In the genomic region with DNA sequence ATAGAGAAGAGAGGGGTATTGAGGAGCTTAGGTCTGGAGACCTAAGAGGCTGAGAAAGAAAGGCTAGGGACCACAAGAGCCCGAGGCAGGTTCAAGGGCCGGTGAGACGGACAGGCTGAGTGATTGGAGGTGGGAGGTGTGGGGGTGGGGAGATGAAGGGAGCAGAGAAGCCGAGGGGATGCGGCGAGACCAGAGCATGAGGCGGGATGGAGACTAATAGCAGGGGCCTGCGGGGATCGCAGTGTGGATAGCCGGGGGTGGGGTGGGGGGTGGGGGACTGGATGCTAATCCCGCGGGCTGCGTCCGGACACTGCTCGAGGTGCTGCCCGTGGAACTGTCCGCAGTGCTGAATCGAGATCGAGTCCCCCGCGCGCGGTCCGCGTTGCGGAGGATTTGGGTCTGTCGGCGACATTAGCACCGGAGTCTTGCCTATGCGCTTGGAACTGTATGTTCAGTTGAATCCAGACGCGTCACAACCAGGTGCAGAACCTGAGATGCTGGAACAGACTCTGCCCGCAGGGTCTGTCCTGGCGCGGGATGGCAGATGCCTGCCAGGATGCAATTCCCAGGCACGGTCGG, we compare ENCODE assay signal across 8 mouse cellular contexts. TPM values are rescaled to one million over a fixed set of nuclear protein-coding genes. Genes with fewer than 3 reads are reported as not detected.
DNase-seq lines count a peak whose midpoint lies in the region; ATAC-seq and TF ChIP-seq lines count a peak whose summit lies in the region.

No protein-coding gene starts in this region.

- H3K27me3 ChIP-seq in thymus, adult 2 months (ENCODE audit: control insufficient read depth, insufficient read depth, low read length): peaks cover 6% of the 10 kb centered on the region; the same call in 1 of the 2 replicates
- peaks cover 64% of the 10 kb centered on the region for H3K27me3 ChIP-seq in hindbrain, embryonic 13.5 days
- H3K27me3 ChIP-seq in liver, postnatal 0 days (ENCODE audit: insufficient read depth, low read length): peaks cover 48% of the 10 kb centered on the region

- TF ChIP-seq POLR2A in thymus, adult 2 months (IDR thresholded peaks at IDR 0.05; ENCODE audit: control insufficient read depth, extremely low read depth, insufficient read depth, low read length, poor library complexity): no peak

- WGBS in thymus, adult 2 months: 5% methylated on average over 37 of the region's 37 CpGs
- 0% methylated on average over 37 of the region's 37 CpGs for WGBS in hindbrain, embryonic 13.5 days
- WGBS in liver, postnatal 0 days (ENCODE audit: insufficient replicate concordance): 1% methylated on average over 36 of the region's 37 CpGs

- no peak overlapping the region for H3K27ac ChIP-seq in thymus, adult 2 months (ENCODE audit: control insufficient read depth, insufficient read depth, low read length)
- peak overlapping the region; percentile 82 for H3K27ac ChIP-seq in hindbrain, embryonic 13.5 days
- no peak overlapping the region for H3K27ac ChIP-seq in liver, postnatal 0 days (ENCODE audit: low read depth)

- H3K4me2 ChIP-seq in hindbrain, embryonic 13.5 days: peak overlapping the region; percentile 66
- no peak overlapping the region for H3K4me2 ChIP-seq in liver, postnatal 0 days (ENCODE audit: low read depth, low read length)

- peak; percentile 23 for ATAC-seq in hindbrain, embryonic 13.5 days (ENCODE audit: low FRiP score)
- no peak for ATAC-seq in liver, postnatal 0 days

- no peaks in the 10 kb centered on the region for H3K4me1 ChIP-seq in thymus, adult 2 months (replicated peaks; ENCODE audit: control insufficient read depth, insufficient read depth, low read length)
- peaks cover 35% of the 10 kb centered on the region for H3K4me1 ChIP-seq in hindbrain, embryonic 13.5 days (replicated peaks)
- H3K4me1 ChIP-seq in liver, postnatal 0 days (ENCODE audit: insufficient read depth): no peaks in the 10 kb centered on the region; the same call in 1 of the 2 replicates

- peak overlapping the region; percentile 73 for H3K9ac ChIP-seq in hindbrain, embryonic 13.5 days
- H3K9ac ChIP-seq in liver, postnatal 0 days (replicated peaks): no peak overlapping the region

- DNase-seq in adrenal gland, adult (ENCODE audit: inconsistent age in 2 of 2, low spot score in 1 of 2): peak; percentile 46 to 75
- no peak for DNase-seq in adrenal gland, adult 8-10 months
- peak; percentile 60 for DNase-seq in thymus, postnatal 4 days
- DNase-seq in thymus, adult 2 months: no peak
- DNase-seq in liver, postnatal 0 days: peak; percentile 60
- DNase-seq in ovary, postnatal 36 days (ENCODE audit: low spot score): peak; percentile 61
- DNase-seq in cerebellum, adult 9-11 months: no peak

- no peaks in the 10 kb centered on the region for H3K9me3 ChIP-seq in hindbrain, embryonic 13.5 days
- H3K9me3 ChIP-seq in liver, postnatal 0 days (ENCODE audit: low read length): no peaks in the 10 kb centered on the region

- H3K36me3 ChIP-seq in thymus, adult 2 months (ENCODE audit: control insufficient read depth, insufficient read depth, low read length): no peaks in the 10 kb centered on the region
- H3K36me3 ChIP-seq in hindbrain, embryonic 13.5 days: no peaks in the 10 kb centered on the region
- no peaks in the 10 kb centered on the region for H3K36me3 ChIP-seq in liver, postnatal 0 days (replicated peaks; ENCODE audit: insufficient read depth, low read length)

- H3K4me3 ChIP-seq in thymus, adult 2 months (ENCODE audit: control insufficient read depth, insufficient read depth, low read length): no peak overlapping the region
- H3K4me3 ChIP-seq in hindbrain, embryonic 13.5 days: peak overlapping the region; percentile 52
- H3K4me3 ChIP-seq in liver, postnatal 0 days (ENCODE audit: low read depth, low read length): no peak overlapping the region

- TF ChIP-seq EP300 in liver, postnatal 0 days (IDR thresholded peaks at IDR 0.05; ENCODE audit: low read depth): no peak

- TF ChIP-seq CTCF in thymus, adult 2 months (IDR thresholded peaks at IDR 0.05; ENCODE audit: borderline replicate concordance, control insufficient read depth, extremely low read depth, insufficient read depth, low read length, poor library complexity): no peak
- TF ChIP-seq CTCF in liver, postnatal 0 days (IDR thresholded peaks at IDR 0.05; ENCODE audit: low read depth): no peak

RNA-seq across cellular contexts. Expression of gene Epha10, which starts 1.5 kb away (rescaled TPM):
- total RNA-seq in adrenal gland, adult 8-10 months (2022): 1 to 10 TPM; 2.9 to 4.3 (median 3.8) TPM
- 0.06 and 0.07 TPM in 2 replicates for polyA plus RNA-seq in thymus, adult 2 months (2012; rRNA removed)
- 5.4 and 6.2 TPM in 2 replicates for polyA plus RNA-seq in hindbrain, embryonic 13.5 days (2015; fragmentation: Nextera tagmentation; extraction: Ambion mirVana)
- 0.04 TPM in 1 of 2 replicates, not detected in the other for polyA plus RNA-seq in liver, postnatal 0 days (2015; fragmentation: Nextera tagmentation; extraction: Ambion mirVana)

RNA-seq across cellular contexts. Expression of gene Maneal, which starts 20.3 kb away (rescaled TPM):
- 1 to 10 TPM; 6.4 to 7.2 (median 6.8) TPM for total RNA-seq in adrenal gland, adult 8-10 months (2022)
- polyA plus RNA-seq in thymus, adult 2 months (2012; rRNA removed): 1.1 and 1.4 TPM in 2 replicates
- polyA plus RNA-seq in hindbrain, embryonic 13.5 days (2015; fragmentation: Nextera tagmentation; extraction: Ambion mirVana): 8.1 and 8.8 TPM in 2 replicates
- polyA plus RNA-seq in liver, postnatal 0 days (2015; fragmentation: Nextera tagmentation; extraction: Ambion mirVana): not detected in 2 replicates

RNA-seq across cellular contexts. Expression of gene 1110065P20Rik, which starts 31.2 kb away (rescaled TPM):
- total RNA-seq in adrenal gland, adult 8-10 months (2022): 10 to 100 TPM; 45.1 to 51.4 (median 49.2) TPM
- polyA plus RNA-seq in thymus, adult 2 months (2012; rRNA removed): 26.2 and 28.0 TPM in 2 replicates
- polyA plus RNA-seq in hindbrain, embryonic 13.5 days (2015; fragmentation: Nextera tagmentation; extraction: Ambion mirVana): 77.8 and 84.4 TPM in 2 replicates
- 19.1 and 23.8 TPM in 2 replicates for polyA plus RNA-seq in liver, postnatal 0 days (2015; fragmentation: Nextera tagmentation; extraction: Ambion mirVana)

RNA-seq across cellular contexts. Expression of gene Yrdc, which starts 31.8 kb away (rescaled TPM):
- 10 to 100 TPM; 40.9 to 53.4 (median 43.2) TPM for total RNA-seq in adrenal gland, adult 8-10 months (2022)
- polyA plus RNA-seq in thymus, adult 2 months (2012; rRNA removed): 63.0 and 70.4 TPM in 2 replicates
- polyA plus RNA-seq in hindbrain, embryonic 13.5 days (2015; fragmentation: Nextera tagmentation; extraction: Ambion mirVana): 40.5 and 41.1 TPM in 2 replicates
- polyA plus RNA-seq in liver, postnatal 0 days (2015; fragmentation: Nextera tagmentation; extraction: Ambion mirVana): 15.4 and 18.4 TPM in 2 replicates

RNA-seq across cellular contexts. Expression of gene 9930104L06Rik, which starts 54.6 kb away (rescaled TPM):
- 10 to 100 TPM; 13.8 to 22.7 (median 21.0) TPM for total RNA-seq in adrenal gland, adult 8-10 months (2022)
- 18.3 and 21.6 TPM in 2 replicates for polyA plus RNA-seq in thymus, adult 2 months (2012; rRNA removed)
- polyA plus RNA-seq in hindbrain, embryonic 13.5 days (2015; fragmentation: Nextera tagmentation; extraction: Ambion mirVana): 13.1 and 15.9 TPM in 2 replicates
- 2.4 and 2.6 TPM in 2 replicates for polyA plus RNA-seq in liver, postnatal 0 days (2015; fragmentation: Nextera tagmentation; extraction: Ambion mirVana)

Comparison
In these comparisons a context has a peak if more than half of its experiments do, and no peak if none do; other contexts are left out.
1. DNase-seq: peak in adrenal gland, adult (2 of 2), thymus, postnatal 4 days (single experiment), liver, postnatal 0 days (single experiment) and ovary, postnatal 36 days (single experiment); none in adrenal gland, adult 8-10 months (single experiment), thymus, adult 2 months (single experiment) and cerebellum, adult 9-11 months (single experiment).